Mouse (Mus musculus) neural tube, embryonic 15.5 days (tissue): ENCODE measurements around the gene Brd3os. TPM values are rescaled to one million over a fixed set of nuclear protein-coding genes. Genes with fewer than 3 reads are reported as not detected.

ENCODE experiments used
- ATAC-seq: fragments of 200-750 bp; cut with Nextera tagmentation; 2 replicates; pipeline ENCODE4 v1.8.0; 2017; ENCODE audit warnings: mild to moderate bottlenecking, moderate TSS enrichment, moderate library complexity; ENCODE audit not compliant: low FRiP score
- H3K27ac ChIP-seq: fragments of 300-500 bp; sonication (generic); replicated peaks from 2 replicates; pipeline ENCODE4 v1.5.1; 2015; ENCODE audit warnings: mild to moderate bottlenecking, inconsistent platforms
- H3K27me3 ChIP-seq: fragments of 300-500 bp; sonication (generic); replicated peaks from 2 replicates; pipeline ENCODE4 v1.6.1; 2015; ENCODE audit warnings: inconsistent platforms
- H3K36me3 ChIP-seq: fragments of 300-500 bp; sonication (generic); 2 replicates; pipeline ENCODE4 v1.6.1; 2015; ENCODE audit warnings: inconsistent platforms
- H3K4me1 ChIP-seq: fragments of 300-500 bp; sonication (generic); 2 replicates; pipeline ENCODE4 v1.6.1; 2015; ENCODE audit warnings: inconsistent platforms
- H3K4me2 ChIP-seq: fragments of 300-500 bp; sonication (generic); 2 replicates; pipeline ENCODE4 v1.6.1; 2015; ENCODE audit warnings: inconsistent platforms, mild to moderate bottlenecking, moderate library complexity
- H3K4me3 ChIP-seq: fragments of 300-500 bp; sonication (generic); replicated peaks from 2 replicates; pipeline ENCODE4 v1.5.1; 2015; ENCODE audit warnings: mild to moderate bottlenecking, inconsistent platforms
- H3K9ac ChIP-seq: fragments of 300-500 bp; sonication (generic); replicated peaks from 2 replicates; pipeline ENCODE4 v1.6.1; 2015; ENCODE audit warnings: mild to moderate bottlenecking, inconsistent platforms
- H3K9me3 ChIP-seq: fragments of 300-500 bp; sonication (generic); replicated peaks from 2 replicates; pipeline ENCODE4 v1.6.1; 2016; ENCODE audit warnings: inconsistent platforms
- WGBS: fragments of 180-500 bp; shearing (Covaris S2); methylation state at CpG from one replicate; pipeline ENCODE4 v1.1.7; 2015; ENCODE audit warnings: mixed read lengths; 5-methylcytosine and 5-hydroxymethylcytosine counted together
- polyA plus RNA-seq: library from polyadenylated mRNA; unstranded; fragments of >200 nt; fragmentation: Nextera tagmentation; extraction: Ambion mirVana; gene quantifications from 2 replicates; pipeline ENCODE4 v1.2.1, GENCODE M21; 2015

The Brd3os gene
- polyA plus RNA-seq, 1 experiment from 2014 or later, result 45.0 TPM

DNA sequence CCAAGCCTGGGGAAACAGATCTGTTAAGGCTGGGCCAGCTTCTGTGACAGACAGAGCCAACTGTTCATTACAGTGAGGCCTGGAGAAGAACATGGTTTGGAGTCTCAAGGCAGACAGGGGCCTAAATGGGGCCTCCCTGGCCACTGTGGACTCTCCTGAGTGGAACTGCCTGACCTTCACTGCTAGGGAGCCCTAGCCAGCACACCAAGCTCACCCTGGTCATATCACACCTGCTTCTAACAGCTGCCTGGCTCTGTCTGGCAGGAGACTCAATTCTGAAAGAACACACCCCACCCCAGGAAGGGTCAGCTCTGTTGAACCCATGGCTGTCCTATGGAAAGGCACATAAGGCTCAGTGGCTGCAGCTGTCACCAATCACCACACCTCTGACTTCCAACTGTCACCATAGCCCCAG, 29.1 kb downstream of the Brd3os start:
- no peaks in the 10 kb centered on the region for H3K36me3 ChIP-seq
- no peak overlapping the region for H3K4me3 ChIP-seq
- no peaks in the 10 kb centered on the region for H3K9me3 ChIP-seq
- H3K4me2 ChIP-seq, result no peak overlapping the region
- ATAC-seq, result no peak
- H3K27me3 ChIP-seq, result no peaks in the 10 kb centered on the region
- H3K9ac ChIP-seq, result no peak overlapping the region
- peaks cover 80% of the 10 kb centered on the region for H3K4me1 ChIP-seq
- no peak overlapping the region for H3K27ac ChIP-seq

DNA sequence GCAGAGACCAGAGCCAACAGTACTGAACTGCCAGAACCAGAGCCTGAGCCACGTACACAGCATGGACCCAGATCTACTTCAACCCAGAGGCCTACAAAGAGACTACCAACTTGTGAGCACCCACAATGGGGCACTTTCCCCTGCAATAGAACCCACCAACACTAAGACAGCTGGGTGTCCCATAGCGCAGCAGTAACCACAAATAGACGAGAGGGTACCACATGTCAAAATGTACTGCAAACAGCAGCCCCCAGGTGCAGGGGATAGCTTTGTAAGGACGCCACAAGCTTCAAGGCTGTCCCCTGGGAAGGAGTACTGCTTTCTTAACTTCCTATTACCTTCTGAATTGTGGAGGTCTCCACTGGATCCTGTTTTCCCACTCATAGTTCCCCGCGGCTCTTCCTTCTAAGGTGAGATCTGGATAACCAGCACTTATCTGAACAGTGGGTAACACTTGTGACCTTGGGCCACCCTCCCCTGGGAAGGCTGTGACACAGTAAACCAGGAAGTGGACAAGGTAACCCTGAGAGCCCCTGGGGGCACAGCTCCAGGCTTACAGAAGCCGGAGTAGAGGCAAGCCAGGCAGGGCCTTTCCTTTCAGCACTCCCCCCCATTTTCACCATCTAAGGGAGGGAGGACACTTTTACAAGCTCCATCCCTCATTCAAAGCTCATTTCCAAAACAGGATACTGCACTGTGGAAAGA, 31.1 kb downstream of the Brd3os start:
- no peaks in the 10 kb centered on the region for H3K36me3 ChIP-seq
- WGBS, result 71% methylated on average over 7 of the region's 7 CpGs
- ATAC-seq, result no peak
- no peak overlapping the region for H3K27ac ChIP-seq
- H3K4me1 ChIP-seq, result peaks cover 73% of the 10 kb centered on the region
- no peaks in the 10 kb centered on the region for H3K9me3 ChIP-seq
- peak overlapping the region; percentile 95 for H3K4me2 ChIP-seq
- peak overlapping the region; percentile 96 for H3K9ac ChIP-seq
- H3K4me3 ChIP-seq, result peak overlapping the region; percentile 99
- H3K27me3 ChIP-seq, result no peaks in the 10 kb centered on the region

DNA sequence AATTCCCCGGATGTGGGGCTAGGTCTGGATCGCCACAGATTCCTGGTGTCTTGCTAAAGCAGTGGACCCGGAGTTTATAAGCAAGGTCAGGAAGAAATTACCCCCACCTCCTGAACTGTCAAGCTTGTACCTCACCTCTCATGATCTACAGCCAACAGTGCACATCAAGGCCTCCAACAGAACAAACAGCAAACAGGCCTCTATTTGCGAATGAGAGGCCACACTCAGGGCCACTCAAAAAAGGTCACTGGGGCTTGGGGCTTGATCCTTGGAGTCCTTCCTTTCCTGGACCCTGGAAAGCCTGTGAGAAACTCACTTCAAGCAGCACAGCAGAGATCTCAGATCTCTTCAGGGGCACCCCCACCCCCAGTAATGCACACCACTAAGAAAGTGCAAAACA, 31.8 kb downstream of the Brd3os start:
- Histone ChIP-seq H3K4me3 (peak overlapping the region; percentile 99), H3K4me2 (peak overlapping the region; percentile 95), H3K4me1 (peaks cover 67% of the 10 kb centered on the region), H3K27ac (no peak overlapping the region), H3K9me3 (no peaks in the 10 kb centered on the region), H3K9ac (peak overlapping the region; percentile 96), H3K27me3 (no peaks in the 10 kb centered on the region), H3K36me3 (no peaks in the 10 kb centered on the region)
- ATAC-seq, result no peak
- 15% methylated on average over 4 of the region's 4 CpGs for WGBS

DNA sequence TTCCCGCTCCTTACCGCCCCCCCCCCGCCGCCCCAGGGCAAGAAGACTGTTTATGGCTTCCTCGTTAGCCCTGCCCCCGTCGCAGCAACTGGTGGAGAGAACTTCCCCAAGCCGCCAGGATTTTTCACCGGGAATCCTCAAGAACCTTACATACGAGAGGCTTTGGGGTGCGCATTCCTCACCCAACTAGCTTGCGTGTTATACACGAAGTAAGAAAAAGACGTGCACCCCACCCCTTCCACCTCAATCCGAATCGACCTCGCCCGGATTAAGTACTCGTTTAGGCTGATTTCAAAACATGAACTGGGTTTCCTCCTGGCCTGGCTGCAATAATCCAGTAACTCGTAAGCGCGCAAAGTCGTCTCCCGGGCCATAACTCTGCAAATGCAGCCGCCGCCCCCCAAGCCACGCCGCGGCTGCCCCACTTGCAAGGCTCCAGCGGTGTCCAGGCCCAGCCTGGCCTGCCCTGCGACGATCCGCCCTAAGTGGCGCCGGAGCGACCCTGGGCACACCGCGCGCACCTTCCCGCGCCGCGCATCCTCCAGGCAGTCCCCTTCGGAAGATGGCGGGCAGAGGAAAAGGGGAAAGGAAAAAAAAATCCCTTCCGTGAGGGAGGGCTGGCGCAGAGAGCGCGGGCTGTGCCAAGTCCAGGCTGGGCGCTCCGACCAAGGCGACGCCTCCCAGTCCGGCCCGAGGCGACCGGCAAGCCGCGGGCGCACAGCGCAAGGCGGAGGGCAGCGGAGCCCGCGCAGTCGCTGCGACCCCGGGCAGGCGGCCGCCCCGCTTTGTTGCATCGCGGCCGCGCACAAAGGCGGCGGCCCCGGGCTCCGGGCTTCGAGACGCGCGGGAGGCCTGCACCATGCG, 32.7 kb downstream of the Brd3os start:
- WGBS, result under 1% methylated on average over 82 of the region's 84 CpGs
- peaks cover 58% of the 10 kb centered on the region for H3K4me1 ChIP-seq
- no peaks in the 10 kb centered on the region for H3K27me3 ChIP-seq
- no peaks in the 10 kb centered on the region for H3K36me3 ChIP-seq
- ATAC-seq, result peak; percentile 51
- peak overlapping the region; percentile 95 for H3K4me2 ChIP-seq
- peak overlapping the region; percentile 95 for H3K27ac ChIP-seq
- peak overlapping the region; percentile 99 for H3K4me3 ChIP-seq
- no peaks in the 10 kb centered on the region for H3K9me3 ChIP-seq
- peak overlapping the region; percentile 96 for H3K9ac ChIP-seq

DNA sequence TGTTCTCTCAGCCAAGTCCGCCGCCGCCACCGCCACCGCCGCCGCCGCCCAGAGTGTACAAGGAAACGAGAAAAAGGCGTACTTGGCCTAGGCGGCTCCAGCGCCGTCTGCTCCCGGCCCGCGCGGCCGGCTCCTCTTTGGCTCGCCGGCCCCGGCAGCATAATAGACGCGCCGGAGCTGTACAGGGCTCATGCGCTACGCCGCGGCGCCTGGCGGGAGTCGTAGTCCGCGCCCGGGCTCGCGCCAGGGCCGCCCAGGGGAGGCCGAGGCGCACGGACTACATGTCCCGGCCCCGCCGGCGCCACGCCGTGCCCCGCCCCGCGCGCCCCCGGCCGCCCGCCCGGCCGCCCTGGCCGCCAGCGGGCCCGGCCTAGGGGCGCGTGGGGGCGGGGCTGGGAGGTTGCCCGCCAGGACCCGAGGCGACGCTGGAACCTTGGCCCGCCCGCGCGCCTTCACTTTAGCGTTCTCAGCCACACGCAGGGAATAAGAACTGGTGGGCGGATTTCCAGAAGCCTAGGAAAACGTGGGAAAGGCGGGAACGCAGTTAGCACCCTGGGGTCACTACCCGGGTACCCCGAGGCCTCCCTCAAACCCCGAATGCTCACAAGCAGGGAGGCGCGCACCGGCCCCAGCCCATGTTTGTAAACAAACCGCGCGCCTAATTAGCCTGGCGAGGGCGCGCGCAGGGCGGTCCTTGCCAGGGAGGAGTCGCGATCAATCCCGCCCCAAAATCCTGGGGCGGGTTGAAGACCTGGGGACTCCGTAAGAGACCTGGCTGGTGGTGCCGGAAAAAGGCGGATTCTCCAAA, 33.6 kb downstream of the Brd3os start:
- Histone ChIP-seq H3K4me1 (peaks cover 50% of the 10 kb centered on the region), H3K9ac (peak overlapping the region; percentile 96), H3K27ac (peak overlapping the region; percentile 95), H3K4me3 (peak overlapping the region; percentile 99), H3K27me3 (no peaks in the 10 kb centered on the region), H3K9me3 (no peaks in the 10 kb centered on the region), H3K36me3 (no peaks in the 10 kb centered on the region), H3K4me2 (peak overlapping the region; percentile 95)
- under 1% methylated on average over 61 of the region's 96 CpGs for WGBS
- ATAC-seq, result peak; percentile 99

DNA sequence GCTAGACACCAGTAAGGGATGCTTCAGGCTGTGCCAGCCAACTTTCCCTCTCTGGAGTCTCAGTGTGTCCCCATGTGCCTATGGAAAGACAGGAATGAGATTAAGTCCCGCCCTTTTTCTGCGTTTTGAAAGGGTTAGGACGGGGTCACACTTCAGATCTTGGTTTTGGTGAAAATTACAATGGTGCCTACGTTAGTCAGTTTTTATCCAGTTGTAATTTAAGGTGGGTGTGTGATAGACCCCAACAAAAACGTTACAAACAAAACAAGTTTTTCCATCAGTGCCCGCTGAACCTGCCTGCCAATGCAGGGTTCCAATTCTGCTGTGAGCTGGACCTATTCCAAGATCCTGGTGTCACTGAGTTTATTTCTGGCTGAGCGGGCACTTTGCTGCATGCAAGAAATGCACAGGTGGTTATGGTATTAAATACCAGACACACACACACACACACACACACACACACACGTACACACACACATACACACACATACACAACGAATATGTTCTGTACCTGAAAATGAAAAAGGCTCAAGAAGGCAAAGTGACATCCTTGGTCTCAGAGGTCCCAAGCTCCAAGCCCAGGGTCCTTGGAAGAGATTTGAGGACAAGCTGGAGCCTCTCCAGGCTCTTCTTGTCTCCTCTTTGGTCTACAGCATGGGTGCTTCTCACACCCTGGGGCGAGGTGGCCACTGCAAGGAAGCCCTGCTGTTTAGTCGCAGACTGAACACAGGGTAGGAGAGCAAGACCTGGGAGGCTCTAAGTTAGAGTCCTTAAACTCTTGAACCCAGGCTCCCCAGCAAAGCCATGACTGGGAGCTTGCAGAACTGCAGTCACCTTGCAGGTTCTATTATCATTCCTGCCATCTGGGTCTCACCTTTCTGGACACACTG, 34.4 kb downstream of the Brd3os start:
- WGBS, result 27% methylated on average over 11 of the region's 11 CpGs
- ATAC-seq, result no peak
- Histone ChIP-seq H3K4me1 (peaks cover 42% of the 10 kb centered on the region), H3K27ac (peak overlapping the region; percentile 95), H3K4me2 (peak overlapping the region; percentile 95), H3K27me3 (no peaks in the 10 kb centered on the region), H3K9ac (peak overlapping the region; percentile 63), H3K9me3 (no peaks in the 10 kb centered on the region), H3K4me3 (peak overlapping the region; percentile 99), H3K36me3 (no peaks in the 10 kb centered on the region)

DNA sequence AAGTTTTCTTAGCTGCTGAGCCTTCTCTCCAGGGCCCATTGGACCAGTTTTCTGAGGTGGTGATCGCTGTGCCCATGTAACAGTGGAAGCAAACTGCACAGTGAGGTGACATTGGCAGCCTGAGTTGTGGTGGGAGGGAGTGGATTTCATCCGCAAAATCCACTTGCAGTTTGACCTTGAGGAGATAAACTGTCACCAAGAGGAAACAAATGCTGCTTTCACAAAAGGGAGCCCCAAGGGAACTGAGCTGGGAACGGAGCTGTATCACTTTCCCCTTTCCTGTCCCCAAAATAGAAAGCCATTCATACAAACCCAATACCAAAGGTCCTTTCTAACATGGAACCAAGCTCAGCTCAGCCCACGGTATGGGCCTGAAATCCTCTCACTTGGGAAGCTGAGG, 37.7 kb downstream of the Brd3os start:
- no peak overlapping the region for H3K4me3 ChIP-seq
- 74% methylated on average over 4 of the region's 4 CpGs for WGBS
- ATAC-seq, result no peak

DNA sequence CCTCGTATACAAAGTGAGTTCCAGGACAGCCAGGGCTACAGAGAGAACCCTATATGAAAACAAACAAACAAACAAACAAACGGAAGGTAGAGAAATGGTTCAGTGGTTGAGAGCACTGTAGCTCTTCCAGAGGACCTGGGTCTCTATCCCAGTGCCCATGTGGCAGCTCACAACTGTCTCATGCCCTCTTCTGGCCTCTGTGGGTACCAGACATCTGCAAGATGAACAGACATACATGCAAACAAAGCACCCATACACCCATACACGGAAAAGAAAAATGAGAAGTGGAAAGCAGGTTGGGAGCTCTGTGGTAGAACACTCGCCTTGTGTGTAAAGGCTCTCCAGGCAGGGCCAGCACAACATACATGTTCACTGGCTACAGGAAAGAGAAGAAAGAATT, 38.2 kb downstream of the Brd3os start:
- Histone ChIP-seq H3K4me2 (no peak overlapping the region), H3K9me3 (no peaks in the 10 kb centered on the region), H3K9ac (no peak overlapping the region), H3K4me3 (no peak overlapping the region), H3K27me3 (no peaks in the 10 kb centered on the region), H3K4me1 (peaks cover 10% of the 10 kb centered on the region), H3K36me3 (no peaks in the 10 kb centered on the region), H3K27ac (no peak overlapping the region)
- 77% methylated on average over 4 of the region's 4 CpGs for WGBS
- no peak for ATAC-seq

More for the DNA sequence above, 37.7 kb downstream of the Brd3os start:
- H3K4me1 ChIP-seq, result peaks cover 10% of the 10 kb centered on the region
- no peak overlapping the region for H3K27ac ChIP-seq
- H3K4me2 ChIP-seq, result no peak overlapping the region
- no peaks in the 10 kb centered on the region for H3K36me3 ChIP-seq
- H3K9ac ChIP-seq, result no peak overlapping the region
- no peaks in the 10 kb centered on the region for H3K27me3 ChIP-seq
- no peaks in the 10 kb centered on the region for H3K9me3 ChIP-seq

DNA sequence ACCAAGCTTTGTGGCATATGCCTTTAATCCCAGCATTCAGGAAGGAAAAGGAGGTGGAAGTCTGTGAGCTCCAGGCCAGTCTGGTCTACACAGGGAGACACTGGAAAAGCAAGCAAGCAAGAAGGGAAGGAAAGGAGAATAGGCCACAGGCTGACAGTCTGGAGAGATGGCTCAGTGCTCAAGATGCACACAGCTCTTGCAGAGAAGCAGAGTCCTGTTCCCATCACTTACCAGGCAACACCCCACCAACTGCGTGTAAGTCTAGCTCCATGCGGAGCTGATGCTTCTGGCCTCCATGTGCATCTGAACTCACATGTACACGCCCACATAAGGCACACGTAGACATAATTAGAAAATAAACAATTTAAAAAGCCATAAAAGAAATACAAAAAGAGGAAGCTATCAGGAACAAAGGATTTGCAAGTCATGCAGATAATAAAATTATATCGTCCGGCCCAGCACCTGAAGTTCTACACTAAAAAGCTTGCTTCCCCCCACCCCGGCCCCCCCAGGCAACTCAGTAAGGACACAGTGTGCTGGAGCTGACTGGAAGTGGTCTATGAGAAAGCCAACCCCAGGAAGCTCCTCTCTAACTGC, 40.2 kb downstream of the Brd3os start:
- no peak overlapping the region for H3K9ac ChIP-seq
- ATAC-seq, result no peak
- H3K4me3 ChIP-seq, result no peak overlapping the region
- H3K9me3 ChIP-seq, result no peaks in the 10 kb centered on the region
- WGBS, result 79% methylated on average over 7 of the region's 7 CpGs
- no peaks in the 10 kb centered on the region for H3K4me1 ChIP-seq
- no peaks in the 10 kb centered on the region for H3K27me3 ChIP-seq
- no peak overlapping the region for H3K27ac ChIP-seq
- H3K4me2 ChIP-seq, result no peak overlapping the region
- H3K36me3 ChIP-seq, result no peaks in the 10 kb centered on the region

DNA sequence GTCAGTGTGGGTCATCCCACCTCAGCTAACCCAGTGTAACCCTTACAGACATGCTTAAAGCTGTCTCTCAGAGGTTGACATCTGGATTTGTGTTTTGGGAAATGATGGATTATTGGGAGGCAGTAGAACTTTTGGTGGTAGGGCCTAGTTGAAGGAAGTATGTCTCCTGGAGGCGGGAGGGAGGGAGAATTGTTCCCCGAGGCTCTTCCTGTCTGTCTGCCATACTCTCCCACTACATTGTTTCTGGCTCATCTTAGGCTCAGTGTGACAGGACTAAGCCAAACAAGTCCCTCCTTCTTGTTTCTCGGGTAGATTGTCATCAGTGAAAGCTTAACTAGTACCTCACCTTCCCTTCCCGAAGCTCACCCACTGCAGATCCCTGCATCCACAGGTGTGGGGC, 44.6 kb downstream of the Brd3os start:
- no peak overlapping the region for H3K4me2 ChIP-seq
- H3K9me3 ChIP-seq, result no peaks in the 10 kb centered on the region
- H3K9ac ChIP-seq, result no peak overlapping the region
- no peaks in the 10 kb centered on the region for H3K36me3 ChIP-seq
- ATAC-seq, result no peak
- no peaks in the 10 kb centered on the region for H3K4me1 ChIP-seq
- WGBS, result 88% methylated on average over 4 of the region's 4 CpGs
- no peaks in the 10 kb centered on the region for H3K27me3 ChIP-seq
- H3K4me3 ChIP-seq, result no peak overlapping the region
- H3K27ac ChIP-seq, result no peak overlapping the region
